Mouse (Mus musculus) spleen, postnatal 4 days (tissue): ENCODE measurements around the gene Mroh2a.

ENCODE experiments used
- DNase-seq, 2 experiments: peaks; one replicate each; pipeline ENCODE4 v3.0.0; 2022; ENCODE audit warnings: low spot score in 2 of 2

The Mroh2a gene

GRCm38 (mm10) chr1:88226670-88227379, at the start of gene Mroh2a:
Gene Mroh2a (plus strand): TSS chr1:88226986.
- DNase-seq, result peak; percentile 25 to 69

GRCm38 (mm10) chr1:88179657-88180056, 47.1 kb upstream of the Mroh2a start:
- DNase-seq, result no peak

GRCm38 (mm10) chr1:88186325-88186935, 40.4 kb upstream of the Mroh2a start:
- no peak for DNase-seq

- no peak for DNase-seq
Observed at GRCm38 (mm10) chr1:88192136-88192535, 34.6 kb upstream of the Mroh2a start.

- DNase-seq, result no peak
Observed at GRCm38 (mm10) chr1:88195687-88196086, 31.1 kb upstream of the Mroh2a start.

GRCm38 (mm10) chr1:88197443-88197842, 29.3 kb upstream of the Mroh2a start:
- DNase-seq, result no peak

GRCm38 (mm10) chr1:88199996-88200395, 26.8 kb upstream of the Mroh2a start:
- DNase-seq, result no peak

- DNase-seq, result no peak
Observed at GRCm38 (mm10) chr1:88200456-88200855, 26.3 kb upstream of the Mroh2a start, which contains the start of gene Ugt1a2. Gene Ugt1a2 (plus strand): TSS chr1:88200601.

- DNase-seq, result peak; percentile 85 to 91
Observed at GRCm38 (mm10) chr1:88205294-88205922, 21.4 kb upstream of the Mroh2a start, which contains the start of gene Dnajb3. Gene Dnajb3 (minus strand): TSS chr1:88205782.

- DNase-seq, result no peak
Observed at GRCm38 (mm10) chr1:88206843-88207479, 19.8 kb upstream of the Mroh2a start.

- DNase-seq, result peak in 1 of 2 experiments; percentile 70
Observed at GRCm38 (mm10) chr1:88211812-88212211, 15.0 kb upstream of the Mroh2a start, which contains the start of gene Ugt1a1. Gene Ugt1a1 (plus strand): TSS chr1:88211959.

- peak in 1 of 2 experiments; percentile 66 for DNase-seq
Observed at GRCm38 (mm10) chr1:88212341-88213045, 14.3 kb upstream of the Mroh2a start.

GRCm38 (mm10) chr1:88213061-88213460, 13.7 kb upstream of the Mroh2a start:
- peak in 1 of 2 experiments; percentile 40 for DNase-seq

- DNase-seq, result peak in 1 of 2 experiments; percentile 69
Observed at GRCm38 (mm10) chr1:88213766-88214461, 12.9 kb upstream of the Mroh2a start.

- no peak for DNase-seq
Observed at GRCm38 (mm10) chr1:88214462-88214952, 12.3 kb upstream of the Mroh2a start.

GRCm38 (mm10) chr1:88215466-88216380, 11.1 kb upstream of the Mroh2a start:
- DNase-seq, result peak in 1 of 2 experiments; percentile 67

- DNase-seq, result peak in 1 of 2 experiments; percentile 68
Observed at GRCm38 (mm10) chr1:88216551-88216950, 10.2 kb upstream of the Mroh2a start.

- DNase-seq, result peak in 1 of 2 experiments; percentile 69
Observed at GRCm38 (mm10) chr1:88217144-88217543, 9.6 kb upstream of the Mroh2a start.

- peak in 1 of 2 experiments; percentile 64 for DNase-seq
Observed at GRCm38 (mm10) chr1:88217576-88217975, 9.2 kb upstream of the Mroh2a start.
